8 mouse cellular contexts compared by ENCODE assay signal in genomic region chr11:43528078-43528682, GRCm38 (mm10). TPM values are rescaled to one million over a fixed set of nuclear protein-coding genes. Genes with fewer than 3 reads are reported as not detected.
A peak's percentile ranks its signal among the peaks of the same experiment; 100 is the strongest.
DNase-seq lines count a peak whose midpoint lies in the region; ATAC-seq and TF ChIP-seq lines count a peak whose summit lies in the region.

No protein-coding gene starts in this region.

- ATAC-seq in Patski, result peak; percentile 36
- ATAC-seq in embryonic facial prominence, embryonic 14.5 days (ENCODE audit: low read depth), result peak; percentile 35
- peak; percentile 42 for ATAC-seq in intestine, postnatal 0 days
- peak; percentile 65 for ATAC-seq in midbrain, embryonic 13.5 days

- POLR2A ChIA-PET in Patski (lab: Charles Lee), result interaction anchor here (1.0 kb wide), 1 partner anchor 57 kb away, joined by 3 read pairs; no protein-coding TSS in a partner anchor

- WGBS in embryonic facial prominence, embryonic 14.5 days, result 2% methylated on average over 15 of the region's 25 CpGs
- under 1% methylated on average over 25 of the region's 25 CpGs for WGBS in intestine, postnatal 0 days
- WGBS in midbrain, embryonic 13.5 days, result 1% methylated on average over 24 of the region's 25 CpGs

- CTCF ChIA-PET in Patski (lab: Charles Lee), result interaction anchor here (1.5 kb wide), 2 partner anchors 15 to 19 kb away, joined by 3 to 4 read pairs; no protein-coding TSS in a partner anchor

- 0 out of 2 replicates have a peak, but pooled peaks cover under 1% of the 10 kb centered on the region for H3K36me3 ChIP-seq in embryonic facial prominence, embryonic 14.5 days (ENCODE audit: control insufficient read depth, insufficient read depth, low read length)
- H3K36me3 ChIP-seq in intestine, postnatal 0 days (ENCODE audit: control insufficient read depth, insufficient read depth), result peaks cover 2% of the 10 kb centered on the region; the same call in 1 of the 2 replicates
- peaks cover 2% of the 10 kb centered on the region; the same call in 1 of the 2 replicates for H3K36me3 ChIP-seq in midbrain, embryonic 13.5 days

- peak overlapping the region; percentile 84 for H3K4me2 ChIP-seq in embryonic facial prominence, embryonic 14.5 days (ENCODE audit: low read depth, low read length)
- H3K4me2 ChIP-seq in intestine, postnatal 0 days (replicated peaks; ENCODE audit: low read depth), result peak overlapping the region; percentile 96
- peak overlapping the region; percentile 91 for H3K4me2 ChIP-seq in midbrain, embryonic 13.5 days (replicated peaks)

- H3K27me3 ChIP-seq in Patski, result no peaks in the 10 kb centered on the region
- H3K27me3 ChIP-seq in embryonic facial prominence, embryonic 14.5 days (replicated peaks; ENCODE audit: control insufficient read depth, insufficient read depth, low read length), result no peaks in the 10 kb centered on the region
- no peaks in the 10 kb centered on the region for H3K27me3 ChIP-seq in intestine, postnatal 0 days (replicated peaks; ENCODE audit: control insufficient read depth, insufficient read depth, low read length)
- H3K27me3 ChIP-seq in midbrain, embryonic 13.5 days, result no peaks in the 10 kb centered on the region

- peak; percentile 47 for TF ChIP-seq CTCF in Patski (IDR thresholded peaks at IDR 0.05)
- peak; percentile 54 for TF ChIP-seq CTCF in intestine, postnatal 0 days (IDR thresholded peaks at IDR 0.05; ENCODE audit: low read depth)

- H3K4me1 ChIP-seq in embryonic facial prominence, embryonic 14.5 days (ENCODE audit: control insufficient read depth, insufficient read depth, low read length), result peaks cover 8% of the 10 kb centered on the region; the same call in 1 of the 2 replicates
- H3K4me1 ChIP-seq in intestine, postnatal 0 days (replicated peaks; ENCODE audit: control insufficient read depth, insufficient read depth, low read length), result no peaks in the 10 kb centered on the region; the same call in 1 of the 2 replicates
- H3K4me1 ChIP-seq in midbrain, embryonic 13.5 days (replicated peaks), result peaks cover 31% of the 10 kb centered on the region

- H3K9me3 ChIP-seq in embryonic facial prominence, embryonic 14.5 days (ENCODE audit: control insufficient read depth, low read length), result no peaks in the 10 kb centered on the region
- no peaks in the 10 kb centered on the region for H3K9me3 ChIP-seq in intestine, postnatal 0 days (ENCODE audit: control insufficient read depth)
- H3K9me3 ChIP-seq in midbrain, embryonic 13.5 days, result no peaks in the 10 kb centered on the region

- in situ Hi-C loops in Patski (cut with MboI; ENCODE audit: low pct_unique_long_range_greater_than_20kb), result no loop called here

- H3K4me3 ChIP-seq in embryonic facial prominence, embryonic 14.5 days (ENCODE audit: low read depth, low read length), result peak overlapping the region; percentile 85
- peak overlapping the region; percentile 74 for H3K4me3 ChIP-seq in intestine, postnatal 0 days (ENCODE audit: low read depth, low read length)
- peak overlapping the region; percentile 82 for H3K4me3 ChIP-seq in midbrain, embryonic 13.5 days (replicated peaks)

- DNase-seq in layer of hippocampus, adult 18-20 months (ENCODE audit: low spot score in 2 of 2), result peak; percentile 58 to 67
- DNase-seq in layer of hippocampus, adult 9-10 months (ENCODE audit: low spot score), result no peak
- DNase-seq in Patski (ENCODE audit: low read depth, low spot score), result no peak
- peak; percentile 50 for DNase-seq in embryonic facial prominence, embryonic 14.5 days (ENCODE audit: low spot score)
- no peak for DNase-seq in adrenal gland, postnatal 14 days
- no peak for DNase-seq in gastrocnemius, adult 18-20 months (ENCODE audit: low spot score)

- peak overlapping the region; percentile 71 for H3K27ac ChIP-seq in embryonic facial prominence, embryonic 14.5 days (replicated peaks; ENCODE audit: low read depth, low read length)
- H3K27ac ChIP-seq in intestine, postnatal 0 days (ENCODE audit: low read depth, low read length), result peak overlapping the region; percentile 86
- peak overlapping the region; percentile 87 for H3K27ac ChIP-seq in midbrain, embryonic 13.5 days

- peak overlapping the region; percentile 81 for H3K9ac ChIP-seq in embryonic facial prominence, embryonic 14.5 days (ENCODE audit: low read depth, low read length)
- peak overlapping the region; percentile 80 for H3K9ac ChIP-seq in intestine, postnatal 0 days (ENCODE audit: low read depth, low read length)
- H3K9ac ChIP-seq in midbrain, embryonic 13.5 days (replicated peaks), result peak overlapping the region; percentile 88

RNA-seq across cellular contexts. Expression of gene Ccnjl, which starts 0.4 kb away (rescaled TPM):
- total RNA-seq in layer of hippocampus, adult 18-20 months (2021), result 1 to 10 TPM; 9.7 to 9.8 TPM
- polyA plus RNA-seq in Patski (2021), result 17.8 TPM
- 8.1 and 9.0 TPM in 2 replicates for polyA plus RNA-seq in embryonic facial prominence, embryonic 14.5 days (2014; fragmentation: Nextera tagmentation; extraction: Ambion mirVana)
- polyA plus RNA-seq in intestine, postnatal 0 days (2015; fragmentation: Nextera tagmentation; extraction: Ambion mirVana), result 15.8 and 19.1 TPM in 2 replicates
- polyA plus RNA-seq in midbrain, embryonic 13.5 days (2015; fragmentation: Nextera tagmentation; extraction: Ambion mirVana), result 20.9 and 24.2 TPM in 2 replicates
- total RNA-seq in adrenal gland, postnatal 14 days (2021), result 5.0 and 7.7 TPM in 2 replicates
- total RNA-seq in gastrocnemius, adult 18-20 months (2021), result not detected

RNA-seq across cellular contexts. Expression of gene C1qtnf2, which starts 54.1 kb away (rescaled TPM):
- total RNA-seq in layer of hippocampus, adult 18-20 months (2021), result 1 to 10 TPM in 1 of 2 experiments, under 1 TPM in 1; 0.74 to 2.0 TPM
- polyA plus RNA-seq in Patski (2021), result not detected
- 32.3 and 32.7 TPM in 2 replicates for polyA plus RNA-seq in embryonic facial prominence, embryonic 14.5 days (2014; fragmentation: Nextera tagmentation; extraction: Ambion mirVana)
- polyA plus RNA-seq in intestine, postnatal 0 days (2015; fragmentation: Nextera tagmentation; extraction: Ambion mirVana), result 9.4 and 11.9 TPM in 2 replicates
- polyA plus RNA-seq in midbrain, embryonic 13.5 days (2015; fragmentation: Nextera tagmentation; extraction: Ambion mirVana), result 3.6 and 3.9 TPM in 2 replicates
- total RNA-seq in adrenal gland, postnatal 14 days (2021), result 7.8 and 9.3 TPM in 2 replicates
- total RNA-seq in gastrocnemius, adult 18-20 months (2021), result 1 to 10 TPM; 1.8 to 3.0 TPM

RNA-seq across cellular contexts. Expression of gene 4933415A04Rik, which starts 58.7 kb away (rescaled TPM):
- 1 to 10 TPM; 1.4 to 2.0 TPM for total RNA-seq in layer of hippocampus, adult 18-20 months (2021)
- polyA plus RNA-seq in Patski (2021), result 1.8 TPM
- 1.6 and 2.2 TPM in 2 replicates for polyA plus RNA-seq in embryonic facial prominence, embryonic 14.5 days (2014; fragmentation: Nextera tagmentation; extraction: Ambion mirVana)
- polyA plus RNA-seq in intestine, postnatal 0 days (2015; fragmentation: Nextera tagmentation; extraction: Ambion mirVana), result 5.3 and 7.9 TPM in 2 replicates
- 6.6 and 7.2 TPM in 2 replicates for polyA plus RNA-seq in midbrain, embryonic 13.5 days (2015; fragmentation: Nextera tagmentation; extraction: Ambion mirVana)
- 1.6 and 1.7 TPM in 2 replicates for total RNA-seq in adrenal gland, postnatal 14 days (2021)
- under 1 TPM in 1 of 2 experiments, not detected in 1; 0.12 TPM for total RNA-seq in gastrocnemius, adult 18-20 months (2021)

Comparison
In these comparisons a context has a peak if more than half of its experiments do, and no peak if none do; other contexts are left out.
1. DNase-seq: peak in layer of hippocampus, adult 18-20 months (2 of 2) and embryonic facial prominence, embryonic 14.5 days (single experiment); none in layer of hippocampus, adult 9-10 months (single experiment), Patski (single experiment), adrenal gland, postnatal 14 days (single experiment) and gastrocnemius, adult 18-20 months (single experiment).
2. Peak in every context shown above with its lines, with median percentiles within 50 percentile points of each other: ATAC-seq, H3K27ac ChIP-seq, H3K4me2 ChIP-seq, H3K4me3 ChIP-seq and H3K9ac ChIP-seq.